Mouse (Mus musculus) midbrain, embryonic 12.5 days (tissue): ENCODE results near the gene Nwd2. TPM values are rescaled to one million over a fixed set of nuclear protein-coding genes. Genes with fewer than 3 reads are reported as not detected.

Experiments used
- ATAC-seq: fragments of 200-750 bp; cut with Nextera tagmentation; 2 replicates; pipeline ENCODE4 v1.8.0; 2017; ENCODE audit warnings: low read depth, moderate TSS enrichment, moderate library complexity; ENCODE audit not compliant: low FRiP score
- H3K27ac ChIP-seq: fragments of 300-500 bp; sonication (generic); replicated peaks from 2 replicates; pipeline ENCODE4 v1.5.1; 2016; ENCODE audit warnings: mild to moderate bottlenecking
- H3K27me3 ChIP-seq: fragments of 300-500 bp; sonication (generic); 2 replicates; pipeline ENCODE4 v1.6.1; 2016; ENCODE audit warnings: mild to moderate bottlenecking
- H3K36me3 ChIP-seq: fragments of 300-500 bp; sonication (generic); 2 replicates; pipeline ENCODE4 v1.6.1; 2016
- H3K4me1 ChIP-seq: fragments of 300-500 bp; sonication (generic); 2 replicates; pipeline ENCODE4 v1.6.1; 2016
- H3K4me2 ChIP-seq: fragments of 300-500 bp; sonication (generic); replicated peaks from 2 replicates; pipeline ENCODE4 v1.6.1; 2016; ENCODE audit warnings: mild to moderate bottlenecking, moderate library complexity
- H3K4me3 ChIP-seq: fragments of 300-500 bp; sonication (generic); 2 replicates; pipeline ENCODE4 v1.5.1; 2016; ENCODE audit warnings: mild to moderate bottlenecking
- H3K9ac ChIP-seq: fragments of 300-500 bp; sonication (generic); replicated peaks from 2 replicates; pipeline ENCODE4 v1.6.1; 2016; ENCODE audit warnings: mild to moderate bottlenecking, moderate library complexity
- H3K9me3 ChIP-seq: fragments of 300-500 bp; sonication (generic); 2 replicates; pipeline ENCODE4 v1.6.1; 2016; ENCODE audit warnings: mild to moderate bottlenecking
- WGBS: fragments of 180-500 bp; shearing (Covaris S2); methylation state at CpG from one replicate; pipeline ENCODE4 v1.1.7; 2016; 5-methylcytosine and 5-hydroxymethylcytosine counted together
- polyA plus RNA-seq: library from polyadenylated mRNA; unstranded; fragments of >200 nt; fragmentation: Nextera tagmentation; extraction: Ambion mirVana; gene quantifications from 2 replicates; pipeline ENCODE4 v1.2.1, GENCODE M21; 2016

Nwd2 gene
- polyA plus RNA-seq, 1 experiment from 2014 or later = 1.8 TPM

DNA sequence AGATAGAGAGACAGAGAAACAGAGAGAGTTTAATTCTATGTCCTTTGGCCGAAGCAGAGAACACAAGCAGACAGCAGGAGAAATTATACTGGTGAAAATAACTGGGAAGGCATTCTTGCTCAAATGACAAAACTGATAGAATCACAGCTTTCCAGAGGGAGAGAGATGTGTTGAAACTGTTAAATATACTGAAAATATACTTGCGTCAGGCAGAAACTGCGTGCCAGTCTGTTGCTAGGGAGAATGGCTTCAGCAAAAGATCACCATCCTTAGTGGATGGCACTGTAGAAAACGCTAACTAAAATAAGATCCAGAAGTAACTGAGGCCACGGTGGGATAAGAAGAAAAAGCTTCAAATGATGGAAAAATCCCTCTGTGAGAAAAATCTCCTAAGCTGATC lies 18.0 kb downstream of the Nwd2 start:
- Histone ChIP-seq H3K4me3 (no peak overlapping the region), H3K36me3 (no peaks in the 10 kb centered on the region), H3K9me3 (no peaks in the 10 kb centered on the region), H3K9ac (no peak overlapping the region), H3K4me1 (no peaks in the 10 kb centered on the region), H3K4me2 (no peak overlapping the region), H3K27ac (no peak overlapping the region), H3K27me3 (no peaks in the 10 kb centered on the region)
- ATAC-seq = no peak
- WGBS = 82% methylated on average over 5 of the region's 5 CpGs

DNA sequence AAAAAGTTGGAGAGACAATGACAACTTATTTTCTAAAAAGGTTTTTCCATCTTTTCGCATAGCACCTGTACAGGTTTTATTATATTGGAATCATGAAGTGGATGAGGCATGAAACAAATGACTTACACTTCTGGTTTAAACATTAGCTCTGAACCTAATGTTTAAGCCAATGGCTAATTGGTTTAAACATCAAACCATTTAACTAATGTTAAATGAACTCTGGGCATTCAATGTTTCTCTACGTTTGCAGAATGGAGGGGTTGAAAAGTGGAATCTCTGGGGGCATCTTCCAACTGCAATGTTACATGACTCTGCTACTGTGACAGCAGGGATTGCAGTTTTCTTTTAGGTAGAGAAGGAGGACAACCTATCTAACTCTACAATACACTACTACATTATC lies 27.0 kb downstream of the Nwd2 start:
- Histone ChIP-seq H3K4me2 (no peak overlapping the region), H3K4me1 (no peaks in the 10 kb centered on the region), H3K36me3 (no peaks in the 10 kb centered on the region), H3K27ac (no peak overlapping the region), H3K27me3 (no peaks in the 10 kb centered on the region), H3K9ac (no peak overlapping the region), H3K4me3 (no peak overlapping the region), H3K9me3 (no peaks in the 10 kb centered on the region)
- ATAC-seq = no peak
- 93% methylated on average over 2 of the region's 2 CpGs for WGBS

DNA sequence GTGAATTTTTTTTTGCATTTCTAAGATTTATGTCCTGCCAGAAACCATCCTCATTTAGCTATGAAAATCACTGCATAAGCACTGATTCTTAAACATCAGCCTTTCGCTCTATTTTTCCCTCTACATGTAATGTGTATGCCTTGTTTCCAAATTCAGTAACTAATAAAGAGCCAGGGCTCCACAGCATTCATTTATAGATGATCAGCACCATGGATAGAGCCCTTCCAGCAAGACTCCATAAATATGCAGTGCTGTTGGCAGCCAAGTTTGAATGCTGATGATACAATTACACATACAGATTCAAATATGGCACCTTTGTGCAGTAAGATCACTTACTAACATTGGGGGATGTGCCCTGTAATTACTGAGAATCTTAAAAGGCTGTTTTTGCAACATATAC lies 40.2 kb downstream of the Nwd2 start:
- no peak for ATAC-seq
- Histone ChIP-seq H3K4me2 (no peak overlapping the region), H3K36me3 (no peaks in the 10 kb centered on the region), H3K4me3 (no peak overlapping the region), H3K9me3 (no peaks in the 10 kb centered on the region), H3K9ac (no peak overlapping the region), H3K27me3 (no peaks in the 10 kb centered on the region), H3K27ac (no peak overlapping the region), H3K4me1 (no peaks in the 10 kb centered on the region)
- 89% methylated on average over 1 of the region's 1 CpGs for WGBS

DNA sequence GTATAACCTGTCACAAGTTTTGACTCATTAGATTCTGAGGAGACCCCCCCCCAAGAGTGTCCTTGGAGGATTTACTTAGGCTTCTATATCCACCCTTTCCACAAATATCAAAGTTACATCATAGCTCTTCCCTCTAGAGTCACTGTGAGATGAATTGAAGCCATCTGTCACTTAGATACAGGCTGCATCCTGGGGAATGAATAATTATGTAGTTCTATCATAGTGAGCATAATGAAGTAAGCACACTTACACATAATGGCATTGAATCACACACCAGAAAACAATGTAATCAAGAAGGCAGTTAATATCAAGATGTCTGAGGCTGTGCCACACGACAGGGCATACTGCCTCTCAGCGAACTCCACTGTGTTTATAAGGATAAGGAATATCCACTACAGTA lies 47.9 kb downstream of the Nwd2 start:
- Histone ChIP-seq H3K4me1 (no peaks in the 10 kb centered on the region), H3K27ac (no peak overlapping the region), H3K36me3 (no peaks in the 10 kb centered on the region), H3K4me2 (no peak overlapping the region), H3K9me3 (no peaks in the 10 kb centered on the region), H3K4me3 (no peak overlapping the region), H3K9ac (no peak overlapping the region), H3K27me3 (no peaks in the 10 kb centered on the region)
- 74% methylated on average over 2 of the region's 2 CpGs for WGBS
- ATAC-seq = 0 out of 2 replicates have a peak, but pooled peaks have one; percentile 54

DNA sequence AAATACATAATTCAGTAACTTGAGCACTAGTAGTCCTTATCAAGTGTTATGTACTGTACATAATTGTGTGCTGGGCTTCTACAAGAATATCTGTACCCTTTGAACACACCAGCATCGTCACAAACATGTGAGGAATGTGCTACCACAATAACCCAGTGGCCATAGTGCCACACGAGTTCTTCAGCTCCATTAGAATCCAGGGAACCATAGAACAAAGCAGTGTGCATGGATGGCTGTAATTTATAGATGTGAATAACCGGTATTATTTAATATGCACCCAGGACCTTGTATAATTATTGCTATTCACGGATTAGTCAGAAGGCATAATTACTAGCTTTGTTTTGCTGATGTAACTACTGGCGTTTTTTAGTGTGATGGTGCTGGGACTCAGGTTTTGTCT lies 48.3 kb downstream of the Nwd2 start:
- WGBS = 71% methylated on average over 5 of the region's 5 CpGs
- ATAC-seq = no peak

DNA sequence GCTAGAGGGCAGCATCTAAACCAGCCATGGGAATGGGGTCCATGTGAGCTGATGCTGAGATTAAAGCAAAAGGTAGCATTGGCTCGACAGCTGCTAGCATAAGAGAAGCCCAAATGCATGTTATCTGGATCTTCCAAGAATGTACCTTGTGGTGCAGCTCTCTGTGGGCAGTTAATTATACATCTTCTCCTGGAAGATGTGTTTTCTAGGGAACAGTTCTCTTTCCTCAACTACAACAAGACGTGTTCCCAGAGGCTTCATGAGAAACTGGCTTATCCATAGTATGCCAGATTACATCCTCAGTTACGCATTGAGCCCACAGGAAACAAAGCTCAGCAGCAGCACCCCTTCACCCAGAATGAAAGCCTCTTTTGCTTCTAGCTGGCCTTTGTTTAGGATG lies 80.1 kb downstream of the Nwd2 start:
- H3K9me3 ChIP-seq = no peaks in the 10 kb centered on the region
- H3K9ac ChIP-seq = no peak overlapping the region
- 50% methylated on average over 3 of the region's 3 CpGs for WGBS
- H3K27me3 ChIP-seq = no peaks in the 10 kb centered on the region
- H3K4me1 ChIP-seq = no peaks in the 10 kb centered on the region
- H3K4me2 ChIP-seq = no peak overlapping the region
- no peak overlapping the region for H3K4me3 ChIP-seq
- H3K36me3 ChIP-seq = no peaks in the 10 kb centered on the region
- ATAC-seq = no peak
- H3K27ac ChIP-seq = no peak overlapping the region

More for the DNA sequence above, 48.3 kb downstream of the Nwd2 start:
- H3K4me2 ChIP-seq = no peak overlapping the region
- no peaks in the 10 kb centered on the region for H3K9me3 ChIP-seq
- H3K4me1 ChIP-seq = no peaks in the 10 kb centered on the region
- no peak overlapping the region for H3K9ac ChIP-seq
- no peak overlapping the region for H3K4me3 ChIP-seq
- H3K27me3 ChIP-seq = no peaks in the 10 kb centered on the region
- H3K27ac ChIP-seq = no peak overlapping the region
- H3K36me3 ChIP-seq = no peaks in the 10 kb centered on the region

DNA sequence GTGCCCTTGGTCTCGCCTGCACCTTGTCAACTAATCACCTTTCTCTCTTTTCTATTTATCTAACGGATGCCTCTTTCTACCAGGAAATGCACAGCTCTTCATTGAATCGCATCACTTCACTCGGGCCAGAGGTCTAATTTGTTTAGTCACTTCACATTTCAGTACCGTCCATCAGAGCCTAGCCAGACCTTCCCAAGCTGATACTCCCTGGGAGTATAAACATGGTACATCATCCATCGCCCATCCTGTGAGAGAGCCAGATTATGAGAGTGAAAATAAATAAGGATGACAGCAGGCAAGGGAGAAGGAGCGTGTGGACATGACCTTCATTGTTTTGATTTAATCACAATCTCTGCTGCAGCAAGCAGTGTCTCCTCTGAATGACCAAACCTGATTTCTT lies 86.6 kb downstream of the Nwd2 start:
- ATAC-seq = no peak
- H3K9ac ChIP-seq = no peak overlapping the region
- 82% methylated on average over 7 of the region's 7 CpGs for WGBS

DNA sequence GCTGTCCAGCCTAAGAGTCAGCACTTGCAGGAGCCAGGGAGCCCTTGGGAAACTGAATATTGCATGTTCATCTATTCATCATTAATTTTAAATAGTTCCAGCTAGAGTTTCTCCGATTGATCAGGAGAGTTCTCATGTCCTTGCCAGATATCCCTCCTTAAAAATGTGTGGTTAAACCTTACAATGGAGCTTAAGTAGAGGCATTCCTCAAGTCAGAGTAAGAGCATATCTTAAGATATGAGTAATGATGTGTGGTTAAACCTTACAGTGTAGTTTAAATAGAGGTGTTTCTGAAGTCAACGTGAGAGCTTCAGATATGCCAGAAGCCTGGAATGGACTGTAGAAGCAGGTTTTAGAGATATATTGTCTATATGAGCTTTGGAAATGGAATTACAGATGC lies 94.5 kb downstream of the Nwd2 start:
- no peak overlapping the region for H3K4me2 ChIP-seq
- no peak overlapping the region for H3K4me3 ChIP-seq
- H3K36me3 ChIP-seq = no peaks in the 10 kb centered on the region
- WGBS = 87% methylated on average over 2 of the region's 2 CpGs
- H3K9ac ChIP-seq = no peak overlapping the region
- no peaks in the 10 kb centered on the region for H3K9me3 ChIP-seq
- ATAC-seq = no peak
- H3K27ac ChIP-seq = no peak overlapping the region
- no peaks in the 10 kb centered on the region for H3K27me3 ChIP-seq
- H3K4me1 ChIP-seq = no peaks in the 10 kb centered on the region

More for the DNA sequence above, 86.6 kb downstream of the Nwd2 start:
- H3K36me3 ChIP-seq = no peaks in the 10 kb centered on the region
- no peak overlapping the region for H3K27ac ChIP-seq
- no peak overlapping the region for H3K4me2 ChIP-seq
- no peaks in the 10 kb centered on the region for H3K9me3 ChIP-seq
- H3K4me3 ChIP-seq = no peak overlapping the region
- H3K4me1 ChIP-seq = no peaks in the 10 kb centered on the region
- no peaks in the 10 kb centered on the region for H3K27me3 ChIP-seq

DNA sequence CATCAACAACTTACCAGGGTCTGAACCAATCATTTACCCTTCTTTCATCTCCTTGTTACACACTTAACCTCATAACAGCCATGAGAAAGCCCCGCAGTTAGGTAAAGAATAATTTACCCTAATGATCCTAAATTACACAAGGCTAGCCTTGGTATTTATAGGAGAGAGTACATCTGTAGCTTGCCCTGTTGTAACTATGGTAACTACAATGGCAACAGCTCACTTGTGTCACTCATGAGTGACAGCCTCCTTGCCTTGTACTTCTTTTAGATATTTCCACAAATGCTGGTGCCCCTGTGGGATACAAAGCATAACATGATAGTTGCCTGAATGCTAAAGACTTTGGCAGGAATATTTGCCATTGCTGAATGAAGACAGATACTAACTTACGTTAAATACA lies 99.4 kb downstream of the Nwd2 start:
- H3K4me3 ChIP-seq = no peak overlapping the region
- WGBS = 81% methylated on average over 2 of the region's 2 CpGs
- H3K4me1 ChIP-seq = no peaks in the 10 kb centered on the region
- H3K27ac ChIP-seq = no peak overlapping the region
- no peaks in the 10 kb centered on the region for H3K9me3 ChIP-seq
- 0 out of 2 replicates have a peak, but pooled peaks have one; percentile 27 for ATAC-seq
- H3K27me3 ChIP-seq = no peaks in the 10 kb centered on the region
- H3K9ac ChIP-seq = no peak overlapping the region
- H3K36me3 ChIP-seq = no peaks in the 10 kb centered on the region
- no peak overlapping the region for H3K4me2 ChIP-seq

DNA sequence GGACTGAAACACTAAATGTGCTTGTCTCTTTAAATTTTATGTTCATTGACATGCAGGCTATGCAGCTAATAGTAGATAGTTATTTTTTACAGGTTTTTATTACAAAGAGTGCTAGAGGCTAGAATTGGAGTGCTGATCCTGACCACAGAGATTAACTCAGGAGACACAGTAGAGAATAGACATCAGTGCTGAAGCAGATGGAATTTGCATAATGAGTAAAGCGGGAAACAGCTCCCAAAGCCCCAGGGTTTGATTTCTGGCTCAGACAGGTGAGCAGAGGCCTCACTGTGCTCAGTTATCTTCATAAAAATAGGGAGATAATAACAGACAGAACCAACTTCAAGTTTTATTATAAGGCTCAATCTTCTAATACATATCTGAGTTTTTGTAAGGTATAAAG lies 99.9 kb downstream of the Nwd2 start:
- Histone ChIP-seq H3K36me3 (no peaks in the 10 kb centered on the region), H3K27me3 (no peaks in the 10 kb centered on the region), H3K9ac (no peak overlapping the region), H3K4me3 (no peak overlapping the region), H3K27ac (no peak overlapping the region), H3K4me1 (no peaks in the 10 kb centered on the region), H3K4me2 (no peak overlapping the region), H3K9me3 (no peaks in the 10 kb centered on the region)
- 59% methylated on average over 1 of the region's 1 CpGs for WGBS
- ATAC-seq = 0 out of 2 replicates have a peak, but pooled peaks have one; percentile 2

DNA sequence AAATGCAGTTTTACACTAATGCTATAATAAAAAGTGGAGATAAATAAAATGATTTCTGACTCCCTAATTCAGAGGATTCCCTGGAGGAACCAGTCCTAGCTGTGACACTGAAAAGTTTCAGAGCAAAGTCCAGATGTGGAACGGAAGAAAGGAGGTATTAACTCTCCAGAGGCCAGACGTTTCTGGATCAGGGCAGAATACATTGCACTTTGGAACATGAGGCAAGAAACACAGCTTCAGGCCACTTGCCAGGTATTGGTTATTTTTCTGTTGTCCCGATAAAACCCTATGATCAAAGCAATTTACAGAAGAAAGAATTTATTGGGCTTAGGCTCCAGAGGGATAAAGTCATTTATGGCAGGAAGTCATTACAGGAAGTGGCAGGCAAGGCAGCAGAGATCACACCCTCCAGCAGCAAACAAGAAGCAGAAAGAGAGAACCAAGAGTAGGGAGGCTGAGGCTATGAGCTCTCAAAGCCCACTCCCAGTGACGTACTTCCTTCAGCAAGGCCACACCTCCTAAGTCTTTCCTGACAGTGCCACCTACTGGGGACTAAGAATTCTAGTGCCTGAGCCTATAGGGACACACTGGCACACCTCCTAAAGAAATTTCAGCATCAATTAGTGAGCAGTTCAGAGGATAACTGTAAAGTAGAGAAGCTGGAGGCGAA lies 106.3 kb downstream of the Nwd2 start:
- H3K4me1 ChIP-seq = no peaks in the 10 kb centered on the region
- no peak overlapping the region for H3K4me2 ChIP-seq
- H3K4me3 ChIP-seq = no peak overlapping the region
- H3K27me3 ChIP-seq = no peaks in the 10 kb centered on the region
- no peaks in the 10 kb centered on the region for H3K9me3 ChIP-seq
- H3K36me3 ChIP-seq = no peaks in the 10 kb centered on the region
- H3K9ac ChIP-seq = no peak overlapping the region
- ATAC-seq = no peak
- H3K27ac ChIP-seq = no peak overlapping the region
- 78% methylated on average over 5 of the region's 5 CpGs for WGBS

DNA sequence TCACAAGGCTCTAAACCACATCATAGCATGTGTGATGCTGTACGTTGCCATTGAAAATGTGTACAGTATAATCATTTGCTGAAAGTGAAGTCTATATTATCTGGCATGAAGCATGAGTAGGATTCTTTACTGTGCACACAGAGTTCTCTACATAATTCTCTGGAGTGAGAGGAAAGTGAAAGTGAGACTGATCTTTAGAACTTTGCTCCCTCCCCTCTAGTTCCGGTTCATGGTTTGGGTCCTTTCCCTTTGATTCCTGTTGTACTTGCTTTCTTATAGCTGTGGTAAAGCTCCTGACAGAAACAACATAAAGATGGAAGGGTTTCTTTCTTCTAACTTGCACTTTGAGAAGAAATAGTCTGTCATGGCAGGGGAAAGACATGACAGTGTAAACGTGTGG lies 107.0 kb downstream of the Nwd2 start:
- Histone ChIP-seq H3K36me3 (no peaks in the 10 kb centered on the region), H3K4me3 (no peak overlapping the region), H3K27ac (no peak overlapping the region), H3K27me3 (no peaks in the 10 kb centered on the region), H3K4me2 (no peak overlapping the region), H3K9ac (no peak overlapping the region), H3K9me3 (no peaks in the 10 kb centered on the region), H3K4me1 (no peaks in the 10 kb centered on the region)
- 79% methylated on average over 3 of the region's 3 CpGs for WGBS
- no peak for ATAC-seq

DNA sequence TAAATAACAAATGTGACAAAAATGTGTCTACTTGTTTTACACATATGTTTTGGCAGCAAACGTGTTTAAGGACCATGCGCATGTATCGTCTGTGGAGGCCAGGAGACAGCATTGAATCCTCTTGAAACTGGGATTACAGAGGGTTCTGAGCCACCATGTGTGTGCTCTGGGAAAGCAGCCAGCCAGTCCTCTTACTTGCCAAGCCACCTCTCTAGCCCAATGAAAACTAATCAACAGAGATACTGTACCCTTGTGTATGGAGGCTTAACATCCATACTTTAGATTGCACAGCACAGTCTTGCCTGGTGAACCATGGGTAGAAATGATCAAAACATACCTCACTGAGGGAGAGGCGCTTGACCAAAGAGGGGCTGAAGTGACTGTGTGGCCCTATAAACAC lies 117.0 kb downstream of the Nwd2 start:
- H3K9me3 ChIP-seq = no peaks in the 10 kb centered on the region
- no peak overlapping the region for H3K9ac ChIP-seq
- no peak overlapping the region for H3K27ac ChIP-seq
- no peaks in the 10 kb centered on the region for H3K27me3 ChIP-seq
- H3K4me3 ChIP-seq = no peak overlapping the region
- H3K36me3 ChIP-seq = no peaks in the 10 kb centered on the region
- WGBS = 92% methylated on average over 4 of the region's 4 CpGs
- no peak overlapping the region for H3K4me2 ChIP-seq
- ATAC-seq = no peak
- H3K4me1 ChIP-seq = no peaks in the 10 kb centered on the region
